Mouse (Mus musculus): ENCODE measurements around the gene Dgke.
"Not testable (repeated sequence)": the region's sequence is repeated elsewhere in the genome, so short reads cannot be mapped to it uniquely, and the experiment has no call there.

The Dgke gene

DNA sequence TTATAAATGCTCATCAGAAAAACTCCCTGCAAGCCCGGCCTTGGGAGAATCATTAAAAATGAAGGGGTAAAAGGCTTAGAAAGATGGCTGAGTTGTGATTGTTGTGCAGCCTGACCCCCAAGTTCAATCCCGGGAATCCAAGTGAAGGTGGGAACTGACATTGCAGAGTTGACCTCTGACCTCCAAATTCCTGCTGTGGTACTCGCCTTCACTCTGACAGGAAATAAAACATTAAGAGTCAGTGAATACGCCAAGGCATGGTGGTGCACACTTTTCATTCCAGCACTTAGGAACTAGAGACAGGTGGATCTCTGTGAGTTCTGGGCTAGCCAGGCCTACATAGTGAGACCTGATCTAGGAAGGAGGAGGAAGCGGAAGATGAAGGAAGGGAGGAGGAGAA is 61.2 kb downstream of the Dgke start:
- no peak for DNase-seq (ENCODE audit: extremely low read depth, low read depth, low spot score)

DNA sequence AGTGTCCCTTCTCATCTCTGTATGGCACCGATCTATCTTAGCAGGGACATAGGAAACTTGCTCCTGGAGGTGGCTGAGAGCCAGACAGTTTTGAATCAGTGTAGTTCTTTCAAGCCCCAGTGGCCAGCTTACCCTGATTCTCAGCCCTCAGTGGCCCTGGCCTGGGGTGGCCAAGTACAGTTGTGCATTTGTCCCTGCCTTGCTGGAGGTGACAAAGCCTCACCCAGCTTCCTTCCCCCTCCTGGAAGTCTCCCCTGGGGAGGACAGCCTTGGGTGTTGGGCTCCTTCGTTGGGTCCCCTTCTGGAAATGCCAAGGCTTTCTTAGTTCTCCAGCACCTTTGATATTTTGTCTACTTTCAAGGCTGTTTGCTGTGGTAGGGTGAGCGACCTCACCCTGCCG is 62.9 kb downstream of the Dgke start:
- no peak for DNase-seq (ENCODE audit: extremely low read depth, low read depth, low spot score)

DNA sequence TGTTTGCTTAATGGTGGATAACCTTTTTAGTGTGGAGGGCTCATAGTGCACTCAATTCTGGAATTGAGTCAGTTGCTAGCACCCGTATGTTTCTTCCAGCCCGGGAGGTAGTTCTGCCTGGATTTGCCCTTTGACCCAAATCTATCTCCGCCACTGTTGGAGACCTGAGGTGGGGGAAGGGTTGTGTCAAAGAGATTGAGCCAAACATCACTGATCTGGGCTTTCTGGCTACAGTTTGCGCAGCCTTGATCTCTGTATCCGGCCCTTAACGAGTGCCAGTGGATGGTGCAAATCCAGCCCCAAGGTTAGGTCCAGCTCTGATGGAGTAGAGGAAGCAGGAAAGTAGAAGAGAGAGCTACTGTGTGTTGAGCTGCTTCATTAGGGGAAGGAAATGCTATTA is 63.6 kb downstream of the Dgke start:
- DNase-seq (ENCODE audit: extremely low read depth, low read depth, low spot score): no peak

DNA sequence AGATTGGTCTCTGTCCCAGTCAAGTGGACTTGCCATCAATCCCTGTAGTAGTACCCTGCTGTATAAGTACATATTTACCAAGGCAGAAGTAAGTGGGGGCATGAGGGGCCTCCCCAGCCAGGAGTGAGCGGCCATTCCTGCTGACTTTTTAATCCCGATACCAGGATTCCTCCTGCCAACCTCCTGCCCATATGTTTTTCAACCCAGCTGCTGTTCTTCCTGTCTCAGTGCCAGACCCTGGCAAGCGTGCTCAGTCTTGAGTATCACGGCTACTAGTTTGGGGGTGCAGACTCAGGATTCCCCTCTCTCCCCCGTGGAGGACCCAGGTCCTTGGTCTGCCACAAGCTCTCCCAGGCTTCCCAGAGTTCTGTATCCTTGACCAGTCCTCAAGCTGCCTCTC is 64.0 kb downstream of the Dgke start:
- no peak for DNase-seq (ENCODE audit: extremely low read depth, low read depth, low spot score)

DNA sequence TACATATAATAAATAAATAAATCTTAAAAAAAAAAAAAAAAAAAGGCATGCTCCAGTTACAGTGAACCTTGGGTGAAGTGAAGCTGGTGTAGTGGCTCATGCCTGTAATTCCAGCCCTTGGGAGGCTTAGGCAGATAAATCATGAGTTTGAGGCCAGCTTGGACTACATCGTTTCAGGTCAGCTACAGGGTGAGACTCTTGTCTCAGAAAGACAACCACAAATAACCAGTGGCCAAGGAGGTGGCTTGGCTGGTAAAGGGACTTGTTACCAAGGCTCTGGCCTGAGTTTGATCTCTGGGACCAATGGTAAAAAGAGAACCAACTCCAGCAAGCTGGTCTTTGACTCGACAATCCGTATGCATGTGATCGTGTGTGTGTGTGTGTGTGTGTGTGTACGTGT is 64.6 kb downstream of the Dgke start:
- no peak for DNase-seq (ENCODE audit: extremely low read depth, low read depth, low spot score)

DNA sequence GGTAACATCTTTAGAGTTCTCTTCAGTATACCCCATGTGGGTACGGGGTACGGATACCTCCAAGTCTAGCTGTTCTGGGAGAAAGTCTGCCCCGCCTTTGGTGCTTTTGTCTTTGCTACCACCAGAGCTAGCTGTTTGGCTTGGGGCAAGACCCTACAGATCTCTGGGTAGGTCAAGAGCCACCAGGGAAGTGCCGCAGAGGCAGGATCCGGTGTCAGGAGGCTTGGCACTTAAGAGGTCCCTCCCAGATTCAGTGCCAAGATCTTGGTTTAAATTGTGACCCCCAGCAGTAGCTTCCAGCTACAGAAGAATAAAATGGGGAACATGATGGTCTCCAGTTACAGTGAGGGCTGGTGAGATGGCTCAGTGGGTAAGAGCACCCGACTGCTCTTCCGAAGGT is 65.1 kb downstream of the Dgke start:
- no peak for DNase-seq (ENCODE audit: extremely low read depth, low read depth, low spot score)

DNA sequence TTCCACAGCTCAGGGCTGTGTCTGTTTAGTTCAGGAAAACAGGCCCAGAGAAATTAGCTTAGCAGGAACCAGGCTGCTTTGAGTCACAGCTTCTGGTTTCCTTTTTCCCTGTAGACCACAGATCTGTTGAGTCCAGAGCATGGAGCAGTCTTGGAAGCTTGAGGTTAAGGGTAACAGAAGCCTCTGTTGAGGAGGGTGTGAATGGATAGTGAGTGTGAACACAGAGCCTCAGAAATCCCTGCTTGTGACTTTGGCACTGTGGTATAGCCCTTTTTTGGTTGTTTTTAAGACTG is 66.2 kb downstream of the Dgke start:
- no peak for DNase-seq (ENCODE audit: extremely low read depth, low read depth, low spot score)

DNA sequence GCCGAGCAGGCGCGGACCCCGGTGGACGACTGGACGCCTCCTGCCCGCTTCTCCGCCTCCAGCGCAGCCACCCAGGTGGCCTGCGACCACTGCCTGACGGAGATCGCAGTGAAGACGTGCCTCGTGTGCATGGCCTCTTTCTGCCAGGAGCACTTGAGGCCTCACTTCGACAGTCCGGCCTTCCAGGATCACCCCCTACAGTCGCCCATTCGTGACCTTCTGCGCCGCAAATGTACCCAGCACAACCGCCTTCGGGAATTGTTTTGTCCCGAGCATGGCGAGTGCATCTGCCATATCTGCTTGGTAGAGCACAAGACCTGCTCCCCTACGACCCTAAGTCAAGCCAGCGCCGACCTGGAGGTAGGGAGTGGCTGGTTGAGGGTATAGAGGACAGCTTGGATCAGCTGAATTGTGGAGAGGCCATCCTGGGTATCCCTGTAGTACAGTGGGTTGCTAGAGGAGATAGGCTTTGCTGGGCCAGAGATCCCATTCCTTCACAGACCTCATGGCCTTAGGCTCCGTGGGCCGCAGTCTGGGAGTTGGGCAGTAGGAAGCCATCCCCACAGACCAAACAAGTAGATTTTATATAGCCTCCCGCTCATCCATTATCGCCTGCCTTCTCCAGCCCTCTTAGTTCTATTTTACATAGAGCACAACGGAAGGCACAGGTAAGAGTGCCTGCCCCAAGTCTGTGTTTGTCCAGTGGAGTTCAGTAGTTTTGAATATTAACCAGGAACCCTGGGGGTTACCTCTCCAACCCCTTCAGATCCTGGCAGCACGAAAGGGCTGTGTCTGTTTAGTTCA is 66.7 kb downstream of the Dgke start:
- DNase-seq (ENCODE audit: extremely low read depth, low read depth, low spot score): no peak

DNA sequence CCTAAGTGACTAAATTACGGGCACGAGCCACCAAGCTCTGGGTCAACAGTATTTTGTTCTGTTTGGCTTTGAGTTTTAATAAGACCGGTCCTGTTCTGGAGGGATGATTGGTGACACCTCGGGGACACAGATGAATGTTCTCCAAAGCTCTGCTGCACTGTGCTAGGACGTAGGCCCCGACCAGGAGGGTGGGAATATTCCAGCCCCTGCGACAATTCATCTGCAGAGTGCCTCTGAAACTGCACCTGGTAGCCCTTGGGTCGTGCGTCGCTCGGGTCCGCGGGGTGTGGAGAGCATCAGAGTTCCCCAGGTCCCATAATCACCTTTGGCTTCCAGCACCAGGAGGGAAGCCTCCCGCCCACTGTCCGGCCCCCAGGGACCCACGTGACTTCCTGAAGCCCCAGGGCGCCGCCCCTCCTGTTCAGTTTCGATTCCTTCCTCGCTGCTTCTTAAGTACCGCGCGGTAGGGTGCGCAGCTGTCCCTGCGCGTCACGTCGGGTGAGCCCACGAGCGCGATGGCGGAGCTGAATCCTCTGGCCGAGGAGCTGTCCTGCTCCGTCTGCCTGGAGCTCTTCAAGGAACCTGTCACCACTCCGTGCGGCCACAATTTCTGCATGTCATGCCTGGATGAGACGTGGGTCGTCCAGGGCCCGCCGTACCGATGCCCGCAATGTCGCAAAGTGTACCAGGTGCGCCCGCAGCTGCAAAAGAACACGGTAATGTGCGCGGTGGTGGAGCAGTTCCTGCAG is 67.5 kb downstream of the Dgke start, which contains the start of gene Trim25:
TSS of gene Trim25 (plus strand) at position 403 of the 749 bp plus-strand sequence.
- no peak for DNase-seq (ENCODE audit: extremely low read depth, low read depth, low spot score)

DNA sequence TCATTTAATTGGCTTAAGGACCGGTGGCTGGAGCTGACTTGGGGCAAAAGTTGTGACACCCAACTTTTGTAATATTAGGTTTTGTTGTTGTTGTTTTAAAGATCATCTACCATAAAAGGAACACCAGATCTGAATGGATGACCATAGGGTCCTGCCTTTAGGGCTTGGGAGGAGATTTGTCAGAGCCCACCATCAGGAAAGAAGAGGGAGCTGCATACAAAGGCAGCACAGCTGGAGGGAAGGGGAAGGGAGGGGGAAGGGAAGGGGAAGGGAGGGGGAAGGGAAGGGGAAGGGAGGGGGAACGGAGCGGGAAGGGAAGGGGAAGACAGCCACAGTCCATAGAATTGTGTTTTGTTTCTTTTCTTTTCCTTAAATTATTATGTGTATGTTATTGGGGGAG is 68.2 kb downstream of the Dgke start:
- DNase-seq (ENCODE audit: extremely low read depth, low read depth, low spot score): no peak

DNA sequence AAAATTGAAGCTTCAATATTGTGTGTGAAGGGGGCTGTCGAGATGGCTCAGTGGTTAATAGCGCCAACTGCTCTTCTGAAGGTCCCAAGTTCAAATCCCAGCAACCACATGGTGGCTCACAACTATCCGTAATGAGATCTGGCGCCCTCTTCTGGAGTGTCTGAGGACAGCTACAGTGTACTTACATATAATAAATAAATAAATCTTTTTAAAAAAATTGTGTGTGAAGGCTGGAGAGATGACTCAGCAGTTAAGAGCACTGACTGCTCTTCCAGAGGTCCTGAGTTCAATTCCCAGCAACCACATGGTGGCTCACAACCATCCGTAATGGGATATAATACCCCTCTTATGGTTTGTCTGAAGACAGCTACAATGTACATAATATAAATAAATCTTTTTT is 69.3 kb downstream of the Dgke start:
- DNase-seq (ENCODE audit: extremely low read depth, low read depth, low spot score): not testable (repeated sequence)

DNA sequence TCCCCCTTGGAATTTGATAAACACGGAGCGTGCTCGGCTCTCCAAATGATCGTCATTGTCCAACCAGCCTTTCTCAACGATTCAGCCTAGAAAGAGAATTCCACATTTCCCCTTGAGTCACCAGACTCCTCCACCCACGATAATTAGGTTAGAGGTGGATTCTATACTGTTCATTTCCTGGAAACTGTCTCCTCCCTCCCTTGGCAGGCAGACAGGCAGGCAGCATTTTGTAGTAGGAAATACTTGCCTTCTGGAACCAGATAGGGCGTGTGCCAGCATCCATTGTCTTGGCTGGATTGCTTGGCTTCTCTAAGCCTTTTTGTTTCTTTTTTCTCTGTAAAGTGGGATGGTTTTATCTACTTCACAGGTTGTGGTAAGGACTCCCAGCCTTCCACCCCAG is 70.2 kb downstream of the Dgke start:
- DNase-seq (ENCODE audit: extremely low read depth, low read depth, low spot score): no peak

DNA sequence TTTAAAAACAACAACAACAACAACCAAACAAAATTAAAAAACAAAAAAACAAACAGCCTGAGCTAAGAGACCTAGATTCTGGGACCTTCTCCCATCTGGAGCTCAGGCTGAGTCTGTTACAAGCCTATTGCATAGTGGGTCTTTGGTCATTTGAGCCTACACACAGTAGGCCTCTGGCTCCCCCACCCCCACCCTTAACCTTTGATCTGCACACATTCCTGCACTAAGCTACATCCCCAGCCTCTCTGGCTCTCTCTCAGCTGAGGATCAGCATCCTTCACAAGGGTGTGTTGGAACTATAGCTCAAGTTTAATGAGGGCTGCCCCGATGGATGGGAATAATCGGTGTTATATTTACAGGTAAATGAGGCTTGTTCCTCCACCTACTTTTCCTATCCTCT is 71.0 kb downstream of the Dgke start:
- no peak for DNase-seq (ENCODE audit: extremely low read depth, low read depth, low spot score)

DNA sequence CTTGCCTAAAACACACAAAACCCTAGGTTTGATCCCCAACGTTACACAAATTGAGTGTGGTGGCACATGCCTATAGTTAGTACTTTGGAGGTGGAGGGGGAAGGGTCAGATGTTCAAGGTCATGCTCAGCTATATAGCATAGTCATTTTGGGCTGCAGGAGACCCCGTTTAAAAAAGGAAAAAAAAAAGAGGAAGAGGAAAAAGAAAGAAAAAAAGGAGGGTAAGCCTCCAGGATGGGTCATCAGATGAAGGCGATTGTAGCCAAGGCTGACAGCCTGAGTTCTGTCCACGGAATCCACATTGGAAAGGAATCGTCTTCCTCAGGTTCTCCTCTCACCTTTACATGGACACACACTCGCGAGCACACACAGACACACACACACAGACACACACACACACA is 72.2 kb downstream of the Dgke start:
- DNase-seq (ENCODE audit: extremely low read depth, low read depth, low spot score): no peak

DNA sequence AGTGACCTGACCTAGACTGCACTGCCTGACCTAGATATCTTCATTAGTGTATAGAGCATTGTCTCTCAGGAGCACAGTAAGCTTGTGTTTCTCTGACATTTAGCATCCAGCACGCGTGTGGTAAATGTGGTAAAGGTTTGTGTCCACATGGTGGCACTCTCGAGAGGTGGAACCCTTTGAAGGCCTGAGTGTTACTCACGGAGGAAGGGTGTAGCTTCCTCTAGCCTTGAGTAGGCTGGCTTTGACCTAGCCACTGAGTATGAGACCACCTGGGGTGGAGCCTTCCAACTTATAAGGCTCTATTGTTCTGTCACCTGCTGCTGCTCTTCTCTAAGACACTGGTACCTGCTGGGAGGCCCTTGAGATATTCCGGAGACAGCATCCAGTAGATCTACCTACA is 73.0 kb downstream of the Dgke start:
- DNase-seq (ENCODE audit: extremely low read depth, low read depth, low spot score): no peak

DNA sequence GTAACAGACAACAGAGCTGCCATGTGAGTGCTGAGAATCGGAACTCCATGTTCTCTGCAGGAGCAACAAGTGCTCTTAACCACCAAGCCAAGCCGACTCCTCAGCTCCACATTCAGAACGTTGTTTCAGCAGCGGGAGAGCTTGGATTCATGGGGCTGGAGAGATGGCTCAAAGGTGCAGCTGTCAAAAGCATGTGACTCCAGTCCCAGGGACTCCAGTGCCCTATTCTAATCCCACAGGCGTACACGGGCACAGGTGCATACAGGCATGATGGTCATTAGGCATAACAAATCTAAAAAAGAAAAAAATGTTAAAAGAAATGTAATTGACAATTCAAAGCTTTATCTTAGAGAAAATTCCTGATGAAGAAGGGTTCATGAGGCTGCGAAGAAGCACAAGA is 73.5 kb downstream of the Dgke start:
- DNase-seq (ENCODE audit: extremely low read depth, low read depth, low spot score): no peak

DNA sequence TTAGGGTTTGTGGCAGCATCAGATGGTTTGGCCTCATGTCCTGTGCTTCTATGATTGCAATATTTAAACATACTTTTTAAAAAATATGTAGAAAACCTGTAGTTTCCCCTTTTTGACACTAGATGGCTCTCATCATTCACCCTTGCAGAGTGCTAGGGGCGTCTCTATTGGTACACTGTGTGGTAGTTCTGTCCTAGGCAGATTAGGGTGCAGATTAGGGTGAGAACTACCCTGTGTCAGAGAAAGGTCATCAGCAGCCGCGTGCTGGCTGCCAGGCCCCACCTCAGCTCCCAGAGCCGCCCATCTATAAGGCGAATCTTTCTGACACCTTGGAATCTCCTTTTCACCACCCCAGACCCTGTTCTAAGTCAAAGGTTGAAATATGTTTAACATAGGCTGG is 77.1 kb downstream of the Dgke start:
- DNase-seq (ENCODE audit: extremely low read depth, low read depth, low spot score): no peak

DNA sequence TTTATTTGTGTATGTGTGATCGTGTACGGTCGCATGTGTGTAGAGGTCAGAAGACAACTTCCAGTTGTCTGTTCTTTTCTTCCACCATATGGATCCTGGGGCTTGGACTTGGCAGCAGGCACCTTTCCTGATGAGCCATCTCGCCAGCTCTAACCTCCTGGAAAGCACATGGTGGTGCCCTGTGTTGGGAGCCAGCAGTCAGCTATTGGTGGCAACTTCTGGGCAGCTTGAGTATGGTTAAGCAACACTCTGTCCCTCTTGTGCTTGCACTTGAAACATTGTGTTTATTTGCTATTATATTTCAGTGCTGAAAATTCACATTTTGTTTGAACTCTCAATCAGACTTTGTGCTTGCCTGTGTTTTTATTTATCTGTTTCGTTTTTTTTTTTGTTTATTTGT is 77.7 kb downstream of the Dgke start:
- DNase-seq (ENCODE audit: extremely low read depth, low read depth, low spot score): no peak

DNA sequence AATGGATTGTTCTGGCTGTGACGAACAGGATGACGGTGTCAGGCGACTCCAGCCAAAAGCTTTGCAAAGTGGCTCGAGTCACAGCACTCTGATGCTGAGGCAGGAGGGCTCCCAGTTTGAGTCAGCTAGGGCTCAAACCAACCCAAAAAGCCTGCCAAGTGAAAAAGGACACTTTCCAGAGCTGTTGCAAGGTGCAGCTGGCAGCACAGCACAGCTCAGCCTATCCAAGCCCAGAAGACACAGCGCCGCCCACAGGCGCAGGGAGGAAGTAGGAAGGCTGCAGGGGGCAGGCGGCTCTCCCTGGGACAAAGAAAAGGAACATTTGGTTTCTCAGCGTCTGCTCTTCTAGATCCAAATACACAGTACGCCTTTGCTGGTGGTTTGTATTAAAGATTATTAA is 80.0 kb downstream of the Dgke start:
- no peak for DNase-seq (ENCODE audit: extremely low read depth, low read depth, low spot score)

Data from fat pad, adult 2 months (tissue).